Comparison of ENCODE assay signal across 10 mouse cellular contexts in genomic region chr17:88057846-88058245, GRCm38 (mm10). TPM values are rescaled to one million over a fixed set of nuclear protein-coding genes. Genes with fewer than 3 reads are reported as not detected.
DNase-seq lines count a peak whose midpoint lies in the region; ATAC-seq and TF ChIP-seq lines count a peak whose summit lies in the region.
"Had no signal": no experiment of that assay in that cellular context is flagged by ENCODE, and none has a peak within 500 bp of the region (broad histone marks: within the 10 kb centered on the region; RNA-seq: fewer than 3 reads in every experiment).

No protein-coding gene starts in this region.

- 0 out of 2 replicates have a peak overlapping the region, but pooled peaks have one; percentile 4 for H3K4me2 ChIP-seq in hindbrain, embryonic 15.5 days
- no peak overlapping the region for H3K4me2 ChIP-seq in hindbrain, embryonic 14.5 days (replicated peaks)
- H3K4me2 ChIP-seq in stomach, embryonic 16.5 days (ENCODE audit: low read depth, low read length): peak overlapping the region; percentile 13; the same call in 1 of the 2 replicates
- no peak overlapping the region for H3K4me2 ChIP-seq in stomach, postnatal 0 days (replicated peaks; ENCODE audit: low read depth)

- H3K4me3 ChIP-seq in hindbrain, embryonic 15.5 days: no peak overlapping the region
- H3K4me3 ChIP-seq in hindbrain, embryonic 14.5 days (replicated peaks; ENCODE audit: low read length): no peak overlapping the region
- no peak overlapping the region for H3K4me3 ChIP-seq in stomach, embryonic 16.5 days (replicated peaks; ENCODE audit: low read length)
- no peak overlapping the region for H3K4me3 ChIP-seq in stomach, postnatal 0 days (ENCODE audit: low read depth, low read length)
- H3K4me3 ChIP-seq: left cerebral cortex, adult 2 months had no signal

- TF ChIP-seq CTCF in stomach, postnatal 0 days (IDR thresholded peaks at IDR 0.05; ENCODE audit: low read depth): no peak

- no peaks in the 10 kb centered on the region for H3K36me3 ChIP-seq in hindbrain, embryonic 15.5 days
- H3K36me3 ChIP-seq in hindbrain, embryonic 14.5 days (replicated peaks; ENCODE audit: control insufficient read depth, insufficient read depth): no peaks in the 10 kb centered on the region
- H3K36me3 ChIP-seq in stomach, embryonic 16.5 days (ENCODE audit: control insufficient read depth, insufficient read depth, low read length): no peaks in the 10 kb centered on the region
- H3K36me3 ChIP-seq in stomach, postnatal 0 days (ENCODE audit: control insufficient read depth, insufficient read depth, low read length): no peaks in the 10 kb centered on the region

- H3K9me3 ChIP-seq in hindbrain, embryonic 15.5 days: no peaks in the 10 kb centered on the region
- H3K9me3 ChIP-seq in hindbrain, embryonic 14.5 days (ENCODE audit: control insufficient read depth, low read length): no peaks in the 10 kb centered on the region
- H3K9me3 ChIP-seq in stomach, embryonic 16.5 days (replicated peaks; ENCODE audit: control insufficient read depth, low read length): no peaks in the 10 kb centered on the region
- H3K9me3 ChIP-seq in stomach, postnatal 0 days (ENCODE audit: control insufficient read depth, low read length): no peaks in the 10 kb centered on the region

- 80% methylated on average over 1 of the region's 1 CpGs for WGBS in hindbrain, embryonic 15.5 days
- WGBS in hindbrain, embryonic 14.5 days: 80% methylated on average over 1 of the region's 1 CpGs
- 80% methylated on average over 1 of the region's 1 CpGs for WGBS in stomach, embryonic 16.5 days
- 83% methylated on average over 1 of the region's 1 CpGs for WGBS in stomach, postnatal 0 days

- H3K4me1 ChIP-seq in hindbrain, embryonic 15.5 days (replicated peaks): peaks cover 24% of the 10 kb centered on the region
- H3K4me1 ChIP-seq in hindbrain, embryonic 14.5 days (replicated peaks; ENCODE audit: control insufficient read depth, insufficient read depth, low read length): peaks cover 17% of the 10 kb centered on the region
- H3K4me1 ChIP-seq in stomach, embryonic 16.5 days (ENCODE audit: control insufficient read depth, insufficient read depth, low read length): peaks cover 22% of the 10 kb centered on the region
- H3K4me1 ChIP-seq in stomach, postnatal 0 days (replicated peaks; ENCODE audit: control insufficient read depth, insufficient read depth): no peaks in the 10 kb centered on the region

- H3K9ac ChIP-seq in hindbrain, embryonic 15.5 days: no peak overlapping the region
- H3K9ac ChIP-seq in hindbrain, embryonic 14.5 days: no peak overlapping the region
- no peak overlapping the region for H3K9ac ChIP-seq in stomach, embryonic 16.5 days (ENCODE audit: low read length)
- no peak overlapping the region for H3K9ac ChIP-seq in stomach, postnatal 0 days (ENCODE audit: low read length)

- no peak for DNase-seq in hindbrain, embryonic 14.5 days (ENCODE audit: low spot score)
- no peak for DNase-seq in stomach, postnatal 0 days (ENCODE audit: low spot score)
- DNase-seq in induced T-regulatory cell, adult 2 months (ENCODE audit: low read depth): peak; percentile 65
- DNase-seq in spleen, postnatal 4 days (ENCODE audit: low spot score in 2 of 2): no peak
- no peak for DNase-seq in spleen, postnatal 10 days (ENCODE audit: low spot score in 2 of 2)
- no peak for DNase-seq in embryo, embryonic 10.5 days (ENCODE audit: low spot score)
- DNase-seq: embryo, embryonic 11 days had no signal

- no peak for TF ChIP-seq EP300 in stomach, postnatal 0 days (optimal IDR thresholded peaks at IDR 0.05)

- H3K27ac ChIP-seq in hindbrain, embryonic 15.5 days (replicated peaks): no peak overlapping the region
- H3K27ac ChIP-seq in hindbrain, embryonic 14.5 days: no peak overlapping the region
- no peak overlapping the region for H3K27ac ChIP-seq in stomach, embryonic 16.5 days (ENCODE audit: low read length)
- no peak overlapping the region for H3K27ac ChIP-seq in stomach, postnatal 0 days (replicated peaks)
- H3K27ac ChIP-seq: left cerebral cortex, adult 2 months had no signal

- no peak for ATAC-seq in hindbrain, embryonic 15.5 days (ENCODE audit: low FRiP score, low read depth)
- no peak for ATAC-seq in hindbrain, embryonic 14.5 days (ENCODE audit: low FRiP score)
- no peak for ATAC-seq in stomach, embryonic 16.5 days (ENCODE audit: insufficient read depth, low FRiP score)
- no peak for ATAC-seq in stomach, postnatal 0 days (ENCODE audit: low FRiP score, low TSS enrichment)

- no peaks in the 10 kb centered on the region for H3K27me3 ChIP-seq in hindbrain, embryonic 15.5 days
- H3K27me3 ChIP-seq in hindbrain, embryonic 14.5 days (ENCODE audit: control insufficient read depth, insufficient read depth, low read length): no peaks in the 10 kb centered on the region
- H3K27me3 ChIP-seq in stomach, embryonic 16.5 days (ENCODE audit: control insufficient read depth, insufficient read depth, low read length): no peaks in the 10 kb centered on the region
- H3K27me3 ChIP-seq in stomach, postnatal 0 days (ENCODE audit: control insufficient read depth, insufficient read depth, low read length): no peaks in the 10 kb centered on the region

RNA-seq across cellular contexts. Expression of gene Fbxo11, which starts 7.2 kb away (rescaled TPM):
- 31.5 and 33.0 TPM in 2 replicates for polyA plus RNA-seq in hindbrain, embryonic 15.5 days (2015; fragmentation: Nextera tagmentation; extraction: Ambion mirVana)
- 42.0 and 43.7 TPM in 2 replicates for polyA plus RNA-seq in hindbrain, embryonic 14.5 days (2014; fragmentation: Nextera tagmentation; extraction: Ambion mirVana)
- polyA plus RNA-seq in stomach, embryonic 16.5 days (2015; fragmentation: Nextera tagmentation; extraction: Ambion mirVana): 11.9 and 12.4 TPM in 2 replicates
- polyA plus RNA-seq in stomach, postnatal 0 days (2015; fragmentation: Nextera tagmentation; extraction: Ambion mirVana): 7.7 and 9.1 TPM in 2 replicates

Comparison
In these comparisons a context has a peak if more than half of its experiments do, and no peak if none do; other contexts are left out.
1. H3K4me2 ChIP-seq: peak in hindbrain, embryonic 15.5 days (single experiment) and stomach, embryonic 16.5 days (single experiment); none in hindbrain, embryonic 14.5 days (single experiment) and stomach, postnatal 0 days (single experiment).